Mouse (Mus musculus) ES-Bruce4 (cell line): ENCODE data around the gene Madcam1.
A peak's percentile ranks its signal among the peaks of the same experiment; 100 is the strongest.

Source experiments
- CTCF ChIP-seq: IDR thresholded peaks from one replicate; pipeline ENCODE4 v1.8.1; 2011; ENCODE audit warnings: low read depth, low read length
- POLR2A ChIP-seq: IDR thresholded peaks from one replicate; pipeline ENCODE4 v1.8.1; 2011; ENCODE audit warnings: low read length; ENCODE audit not compliant: insufficient read depth

GRCm38 (mm10) chr10:79682916-79683582 lies 18.7 kb downstream of the Madcam1 start:
- TF ChIP-seq CTCF = peak; percentile 60
- TF ChIP-seq POLR2A = no peak
